Mouse (Mus musculus) liver, adult 2 months (tissue): ENCODE data around the gene Srgap1. TPM values are rescaled to one million over a fixed set of nuclear protein-coding genes. Genes with fewer than 3 reads are reported as not detected.
A peak's percentile ranks its signal among the peaks of the same experiment; 100 is the strongest.

Experiments used
- DNase-seq: peaks from one replicate; pipeline ENCODE4 v3.0.0-alpha.2; 2011; ENCODE audit warnings: low read depth, low spot score; ENCODE audit errors: extremely low read depth
- H3K27ac ChIP-seq: fragments of 200-500 bp; replicated peaks from 2 replicates; pipeline ENCODE4 v1.5.1; 2012; ENCODE audit warnings: low read depth, mild to moderate bottlenecking, control low read depth, inconsistent platforms, low read length; ENCODE audit not compliant: insufficient read depth
- H3K27me3 ChIP-seq: fragments of 200-500 bp; 2 replicates; pipeline ENCODE4 v1.6.1; 2012; ENCODE audit warnings: mild to moderate bottlenecking, moderate library complexity, low read length, inconsistent platforms; ENCODE audit not compliant: control insufficient read depth, insufficient read depth
- H3K36me3 ChIP-seq: fragments of 200-500 bp; 2 replicates; pipeline ENCODE4 v1.6.1; 2012; ENCODE audit warnings: low read length, inconsistent platforms; ENCODE audit not compliant: control insufficient read depth, insufficient read depth
- H3K4me1 ChIP-seq: fragments of 200-500 bp; 2 replicates; pipeline ENCODE4 v1.6.1; 2011; ENCODE audit warnings: low read length; ENCODE audit not compliant: control insufficient read depth, insufficient read depth
- H3K4me3 ChIP-seq: fragments of 200-500 bp; 2 replicates; pipeline ENCODE4 v1.5.1; 2011; ENCODE audit warnings: low read depth, mild to moderate bottlenecking, control low read depth, low read length, moderate library complexity; ENCODE audit not compliant: insufficient read depth
- H3K79me2 ChIP-seq: fragments of 200-500 bp; 2 replicates; pipeline ENCODE4 v1.6.1; 2012; ENCODE audit warnings: inconsistent platforms, mild to moderate bottlenecking, low read length, moderate library complexity; ENCODE audit not compliant: control insufficient read depth, insufficient read depth
- H3K9ac ChIP-seq: fragments of 200-500 bp; 2 replicates; pipeline ENCODE4 v1.6.1; 2012; ENCODE audit warnings: low read depth, mild to moderate bottlenecking, control low read depth, inconsistent platforms, low read length
- CTCF ChIP-seq: fragments of 200-500 bp; IDR thresholded peaks from 2 replicates; pipeline ENCODE4 v1.5.1; 2011; ENCODE audit warnings: low read depth, low read length, control low read depth
- POLR2A ChIP-seq: fragments of 200-500 bp; IDR thresholded peaks from 2 replicates; pipeline ENCODE4 v1.6.1; 2011; ENCODE audit warnings: low read length, control low read depth; ENCODE audit not compliant: insufficient read depth; ENCODE audit errors: extremely low read depth
- WGBS: fragments of 180-500 bp; shearing (Covaris S2); methylation state at CpG from one replicate; pipeline ENCODE4 v1.1.7; 2018; 5-methylcytosine and 5-hydroxymethylcytosine counted together
- polyA plus RNA-seq: library from polyadenylated mRNA; depleted of rRNA; stranded (reverse); fragments of >200 nt; gene quantifications from 2 replicates; pipeline ENCODE4 v1.2.3, GENCODE M21; 2012
- total RNA-seq: library from RNA; depleted of rRNA; stranded (reverse); fragments of >200 nt; gene quantifications from 2 replicates; pipeline ENCODE4 v1.2.3, GENCODE M21; 2014

Srgap1 gene
- total and polyA plus RNA-seq, 2 experiments: 0.31 to 0.55 TPM

DNA sequence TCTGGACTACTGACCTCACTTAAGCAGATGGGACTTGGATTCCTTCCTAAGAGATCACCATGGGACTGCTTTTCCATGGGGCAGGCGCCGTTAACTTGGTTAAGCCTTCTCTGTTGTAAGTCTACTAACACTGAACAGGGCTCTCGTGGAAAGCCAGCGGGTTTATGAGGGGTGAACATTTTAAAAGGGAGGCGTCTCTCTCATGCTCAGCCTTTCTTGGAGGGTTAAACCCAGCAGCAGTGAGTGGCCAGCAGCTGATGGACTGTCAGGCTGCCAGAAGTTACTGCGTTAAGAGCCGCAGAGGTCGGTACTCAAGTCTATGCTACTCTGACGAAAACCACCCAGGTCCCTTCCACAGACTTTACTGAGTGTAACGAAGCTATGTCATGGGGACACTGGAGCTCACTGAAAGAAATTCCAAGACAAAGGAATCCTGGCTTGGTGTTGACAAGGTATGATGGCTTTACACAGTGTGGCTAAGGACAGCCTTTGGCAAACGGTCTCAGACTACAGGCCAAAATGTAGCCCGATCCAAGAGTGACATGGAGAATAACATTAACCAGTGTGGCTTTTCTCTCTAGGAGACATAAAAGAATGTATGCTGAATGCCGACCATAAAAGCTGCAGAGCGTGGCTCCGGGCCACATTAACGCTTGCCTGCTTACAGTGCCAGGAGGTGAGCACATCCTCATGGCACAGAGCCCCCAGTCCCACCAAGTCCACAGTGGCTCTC is 209.8 kb downstream of the Srgap1 start:
- WGBS: 90% methylated on average over 16 of the region's 16 CpGs
- no peak for DNase-seq
- no peaks in the 10 kb centered on the region for H3K4me1 ChIP-seq
- no peaks in the 10 kb centered on the region for H3K79me2 ChIP-seq
- no peak overlapping the region for H3K4me3 ChIP-seq
- H3K36me3 ChIP-seq: no peaks in the 10 kb centered on the region
- no peak overlapping the region for H3K9ac ChIP-seq
- no peak overlapping the region for H3K27ac ChIP-seq
- H3K27me3 ChIP-seq: no peaks in the 10 kb centered on the region
- TF ChIP-seq CTCF (no peak), POLR2A (no peak)

DNA sequence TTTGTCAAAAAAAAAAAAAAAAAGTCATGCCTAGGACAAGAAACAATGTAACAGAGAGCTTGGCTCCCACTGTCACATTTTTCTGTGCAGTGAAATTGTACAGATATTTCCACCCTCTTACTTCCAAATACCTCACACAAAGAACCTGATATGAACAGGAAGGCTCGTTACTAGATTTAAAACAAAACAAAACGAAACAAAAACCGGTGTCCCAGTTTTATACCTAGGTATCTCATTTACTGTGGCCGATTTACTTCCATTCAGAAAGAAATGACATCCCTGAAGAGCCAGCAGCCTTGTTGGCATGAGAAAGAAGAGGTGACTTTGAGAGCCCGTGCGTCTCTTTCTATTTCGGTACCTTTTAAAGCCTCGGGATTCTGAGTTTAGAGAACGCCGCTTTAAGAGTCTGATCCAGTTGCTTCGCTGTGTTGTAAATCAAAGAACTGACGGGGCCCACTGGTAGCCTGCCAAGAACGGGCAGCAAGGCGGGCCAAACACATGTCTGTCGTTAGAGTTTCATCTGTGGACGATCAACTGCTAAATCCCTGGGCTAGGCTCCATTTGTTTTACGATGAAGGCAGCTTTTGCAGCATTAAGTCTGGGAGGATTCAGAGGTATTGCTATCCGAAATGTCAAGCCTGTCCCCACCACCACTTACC is 210.5 kb downstream of the Srgap1 start:
- no peak overlapping the region for H3K4me3 ChIP-seq
- H3K36me3 ChIP-seq: no peaks in the 10 kb centered on the region
- H3K27me3 ChIP-seq: no peaks in the 10 kb centered on the region
- WGBS: 89% methylated on average over 18 of the region's 18 CpGs
- no peaks in the 10 kb centered on the region for H3K4me1 ChIP-seq
- no peak for DNase-seq
- no peak overlapping the region for H3K27ac ChIP-seq
- H3K9ac ChIP-seq: no peak overlapping the region
- no peak for TF ChIP-seq POLR2A
- no peak for TF ChIP-seq CTCF
- no peaks in the 10 kb centered on the region for H3K79me2 ChIP-seq

DNA sequence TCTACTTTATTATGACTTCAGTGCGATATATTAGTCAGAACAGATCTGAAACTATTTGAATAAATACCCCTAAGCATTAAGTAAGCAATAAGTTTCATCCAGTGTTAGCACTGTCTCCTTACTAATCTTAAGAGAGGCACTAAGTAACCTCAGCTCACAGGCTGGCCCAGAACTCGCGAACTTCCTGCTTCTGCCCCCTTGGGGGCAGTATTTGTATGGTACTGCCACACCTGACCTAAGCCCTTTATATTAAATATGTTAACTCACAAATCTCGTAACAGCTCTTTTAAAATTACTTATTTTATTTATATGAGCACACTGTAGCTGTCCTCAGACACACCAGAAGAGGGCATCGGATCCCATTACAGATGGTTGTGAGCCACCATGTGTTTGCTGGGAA is 213.7 kb downstream of the Srgap1 start:
- no peak overlapping the region for H3K4me3 ChIP-seq
- H3K79me2 ChIP-seq: no peaks in the 10 kb centered on the region
- no peaks in the 10 kb centered on the region for H3K4me1 ChIP-seq
- H3K36me3 ChIP-seq: no peaks in the 10 kb centered on the region
- H3K27me3 ChIP-seq: no peaks in the 10 kb centered on the region
- no peak overlapping the region for H3K27ac ChIP-seq
- TF ChIP-seq POLR2A: no peak
- peak; percentile 25; the same call in 1 of the 2 replicates for TF ChIP-seq CTCF
- no peak overlapping the region for H3K9ac ChIP-seq
- WGBS: 93% methylated on average over 5 of the region's 5 CpGs
- no peak for DNase-seq

DNA sequence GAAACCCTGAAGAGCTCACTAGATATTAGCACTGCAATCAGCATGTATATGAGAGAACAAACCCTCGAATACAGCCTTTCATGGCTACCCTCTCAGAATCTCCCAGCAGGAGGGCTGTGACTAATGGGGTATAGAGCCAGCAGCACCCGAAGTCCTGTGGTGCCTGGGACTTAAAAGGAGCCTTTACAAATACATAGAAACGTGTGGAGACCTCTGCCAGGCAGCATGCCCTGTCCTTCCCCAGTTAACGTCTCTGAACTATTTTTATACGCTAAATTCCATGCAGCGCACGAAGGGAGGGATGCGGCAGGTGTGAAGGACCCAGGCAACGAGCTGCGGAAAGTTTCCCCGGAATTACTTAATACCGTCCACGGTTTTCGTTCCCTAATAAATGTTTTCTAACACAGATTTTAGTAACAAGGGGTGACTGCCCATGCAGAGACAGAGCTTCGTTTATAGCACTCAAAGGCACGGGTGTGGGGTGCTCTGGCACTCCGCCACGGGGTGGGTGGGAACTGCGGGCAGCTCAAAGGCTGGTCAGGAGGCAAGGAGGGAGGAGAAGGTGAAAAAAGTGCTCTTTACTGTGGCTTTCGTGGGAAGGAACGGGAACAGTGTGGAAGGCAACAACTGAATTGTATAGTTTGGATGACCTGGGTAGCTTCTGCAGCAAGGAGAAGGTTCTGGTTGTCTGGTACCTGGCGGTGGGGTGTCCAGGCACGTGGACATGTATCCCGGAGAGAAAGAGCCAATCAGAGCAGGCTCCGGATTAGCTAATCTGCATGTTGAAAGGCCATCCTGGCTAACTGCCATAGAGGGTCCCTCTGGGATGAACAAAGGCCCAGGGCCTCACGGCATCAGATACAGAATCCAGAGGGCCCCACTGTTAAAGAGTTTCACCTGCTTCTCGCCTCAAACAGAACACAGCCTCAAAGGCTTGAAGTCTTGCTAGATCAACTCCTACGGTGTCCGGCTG is 216.5 kb downstream of the Srgap1 start:
- Histone ChIP-seq H3K27me3 (no peaks in the 10 kb centered on the region), H3K4me1 (no peaks in the 10 kb centered on the region), H3K79me2 (no peaks in the 10 kb centered on the region), H3K4me3 (no peak overlapping the region), H3K27ac (no peak overlapping the region), H3K36me3 (no peaks in the 10 kb centered on the region), H3K9ac (no peak overlapping the region)
- TF ChIP-seq POLR2A (no peak), CTCF (no peak)
- 88% methylated on average over 29 of the region's 29 CpGs for WGBS
- no peak for DNase-seq

DNA sequence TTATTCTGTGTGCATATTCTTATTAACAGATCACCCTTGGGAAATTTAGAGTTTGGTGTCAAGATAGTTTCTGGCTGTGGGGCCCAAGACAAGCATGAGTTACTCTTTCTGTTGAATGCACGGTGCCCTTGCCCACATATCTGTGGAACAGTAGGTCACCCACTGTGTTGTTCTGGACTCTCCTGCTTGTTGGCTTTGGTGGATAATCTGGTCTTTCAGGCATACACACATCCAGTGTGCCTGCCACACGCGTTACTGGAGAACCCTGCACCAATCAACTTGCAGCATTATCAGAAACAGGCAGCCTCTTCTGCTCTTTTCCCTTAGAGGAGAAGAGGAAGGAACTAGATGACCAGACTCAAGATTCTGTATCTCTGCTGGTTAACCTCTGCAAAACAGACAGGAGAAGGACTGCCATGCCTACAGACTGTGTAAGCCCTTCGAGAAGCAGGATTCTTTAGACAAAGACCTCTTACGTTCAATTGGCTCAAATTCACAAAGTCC is 217.3 kb downstream of the Srgap1 start:
- H3K79me2 ChIP-seq: no peaks in the 10 kb centered on the region
- 85% methylated on average over 5 of the region's 5 CpGs for WGBS
- no peaks in the 10 kb centered on the region for H3K4me1 ChIP-seq

More for the DNA sequence above, 217.3 kb downstream of the Srgap1 start:
- H3K27ac ChIP-seq: no peak overlapping the region
- H3K36me3 ChIP-seq: no peaks in the 10 kb centered on the region
- DNase-seq: no peak
- H3K4me3 ChIP-seq: no peak overlapping the region
- H3K9ac ChIP-seq: no peak overlapping the region
- no peaks in the 10 kb centered on the region for H3K27me3 ChIP-seq
- TF ChIP-seq POLR2A: no peak
- TF ChIP-seq CTCF: no peak
